Mouse (Mus musculus) stomach, postnatal 0 days (tissue): ENCODE results near the gene Rxra.

ENCODE experiments used
- CTCF ChIP-seq: IDR thresholded peaks from 2 replicates; pipeline ENCODE4 v1.5.1; 2016; ENCODE audit warnings: antibody characterized with exemption, low read depth, mild to moderate bottlenecking, moderate library complexity
- EP300 ChIP-seq: optimal IDR thresholded peaks from 2 replicates; pipeline ENCODE3; 2016; ENCODE audit warnings: antibody characterized with exemption

- TF ChIP-seq CTCF, result no peak
- no peak for TF ChIP-seq EP300
Observed at GRCm38 (mm10) chr2:27729009-27729408, 52.8 kb downstream of the Rxra start.
